Mouse (Mus musculus) liver, embryonic 13.5 days (tissue): Measurements from ENCODE around the gene Tecr. TPM values are rescaled to one million over a fixed set of nuclear protein-coding genes. Genes with fewer than 3 reads are reported as not detected.

Experiments used
- ATAC-seq: fragments of 200-750 bp; cut with Nextera tagmentation; 2 replicates; pipeline ENCODE4 v1.8.0; 2017; ENCODE audit warnings: low read depth, mild to moderate bottlenecking, moderate number of reproducible peaks, moderate library complexity
- DNase-seq: peaks from one replicate; pipeline ENCODE4 v3.0.0; 2022
- H3K27ac ChIP-seq: fragments of 300-500 bp; sonication (generic); 2 replicates; pipeline ENCODE4 v1.5.1; 2015; ENCODE audit warnings: moderate library complexity, mild to moderate bottlenecking, inconsistent platforms
- H3K27me3 ChIP-seq: fragments of 300-500 bp; sonication (generic); 2 replicates; pipeline ENCODE4 v1.6.1; 2015; ENCODE audit warnings: mild to moderate bottlenecking, inconsistent platforms
- H3K36me3 ChIP-seq: fragments of 300-500 bp; sonication (generic); 2 replicates; pipeline ENCODE4 v1.6.1; 2015; ENCODE audit warnings: mild to moderate bottlenecking, inconsistent platforms
- H3K4me1 ChIP-seq: fragments of 300-500 bp; sonication (generic); replicated peaks from 2 replicates; pipeline ENCODE4 v1.6.1; 2015; ENCODE audit warnings: inconsistent platforms
- H3K4me2 ChIP-seq: fragments of 300-500 bp; sonication (generic); 2 replicates; pipeline ENCODE4 v1.6.1; 2015; ENCODE audit warnings: inconsistent platforms, mild to moderate bottlenecking, moderate library complexity
- H3K4me3 ChIP-seq: fragments of 300-500 bp; sonication (generic); replicated peaks from 2 replicates; pipeline ENCODE4 v1.5.1; 2015; ENCODE audit warnings: mild to moderate bottlenecking, inconsistent platforms
- H3K9ac ChIP-seq: fragments of 300-500 bp; sonication (generic); 2 replicates; pipeline ENCODE4 v1.6.1; 2015; ENCODE audit warnings: mild to moderate bottlenecking, inconsistent platforms
- H3K9me3 ChIP-seq: fragments of 300-500 bp; sonication (generic); replicated peaks from 2 replicates; pipeline ENCODE4 v1.6.1; 2016; ENCODE audit warnings: inconsistent platforms
- WGBS: fragments of 180-500 bp; shearing (Covaris S2); methylation state at CpG from one replicate; pipeline ENCODE4 v1.1.7; 2015; ENCODE audit not compliant: insufficient replicate concordance; 5-methylcytosine and 5-hydroxymethylcytosine counted together
- polyA plus RNA-seq: library from polyadenylated mRNA; unstranded; fragments of >200 nt; fragmentation: Nextera tagmentation; extraction: Ambion mirVana; gene quantifications from 2 replicates; pipeline ENCODE4 v1.2.1, GENCODE M21; 2015

Tecr gene
- polyA plus RNA-seq, 1 experiment from 2014 or later: 334 TPM

- Histone ChIP-seq H3K9me3 (no peaks in the 10 kb centered on the region), H3K4me1 (peaks cover 55% of the 10 kb centered on the region), H3K27me3 (no peaks in the 10 kb centered on the region), H3K36me3 (peaks cover 20% of the 10 kb centered on the region), H3K4me3 (no peak overlapping the region), H3K27ac (no peak overlapping the region), H3K4me2 (no peak overlapping the region), H3K9ac (no peak overlapping the region)
- ATAC-seq: no peak
- 84% methylated on average over 8 of the region's 8 CpGs for whole genome bisulfite sequencing
- no peak for DNase-seq
These were observed 28.1 kb downstream of the Tecr start for GRCm38 (mm10) chr8:83579676-83580075.

- Histone ChIP-seq H3K9ac (no peak overlapping the region), H3K4me3 (no peak overlapping the region), H3K27ac (no peak overlapping the region), H3K9me3 (no peaks in the 10 kb centered on the region), H3K4me1 (peaks cover 67% of the 10 kb centered on the region), H3K27me3 (no peaks in the 10 kb centered on the region), H3K4me2 (no peak overlapping the region), H3K36me3 (peaks cover 22% of the 10 kb centered on the region)
- no peak for ATAC-seq
- 80% methylated on average over 17 of the region's 17 CpGs for WGBS
- DNase-seq: no peak
These were observed 29.4 kb downstream of the Tecr start for GRCm38 (mm10) chr8:83578131-83579055.

- Histone ChIP-seq H3K4me3 (no peak overlapping the region), H3K9ac (no peak overlapping the region), H3K27ac (peak overlapping the region; percentile 29), H3K4me2 (no peak overlapping the region), H3K36me3 (peaks cover 31% of the 10 kb centered on the region), H3K9me3 (no peaks in the 10 kb centered on the region), H3K4me1 (peaks cover 74% of the 10 kb centered on the region), H3K27me3 (no peaks in the 10 kb centered on the region)
- ATAC-seq (no peak), DNase-seq (no peak)
- WGBS: 73% methylated on average over 9 of the region's 9 CpGs
These were observed 30.4 kb downstream of the Tecr start for GRCm38 (mm10) chr8:83577384-83577791.

GRCm38 (mm10) chr8:83576921-83577320 lies 30.9 kb downstream of the Tecr start:
- H3K27me3 ChIP-seq: no peaks in the 10 kb centered on the region
- peaks cover 36% of the 10 kb centered on the region for H3K36me3 ChIP-seq
- ATAC-seq (no peak), DNase-seq (no peak)
- H3K9me3 ChIP-seq: no peaks in the 10 kb centered on the region
- H3K4me3 ChIP-seq: no peak overlapping the region
- H3K9ac ChIP-seq: no peak overlapping the region
- peaks cover 69% of the 10 kb centered on the region for H3K4me1 ChIP-seq
- H3K27ac ChIP-seq: peak overlapping the region; percentile 29
- no peak overlapping the region for H3K4me2 ChIP-seq
- WGBS: 72% methylated on average over 4 of the region's 4 CpGs

GRCm38 (mm10) chr8:83576516-83576895 lies 31.3 kb downstream of the Tecr start:
- Histone ChIP-seq H3K9ac (no peak overlapping the region), H3K27ac (peak overlapping the region; percentile 29; the same call in 1 of the 2 replicates), H3K36me3 (peaks cover 40% of the 10 kb centered on the region), H3K9me3 (no peaks in the 10 kb centered on the region), H3K4me1 (peaks cover 67% of the 10 kb centered on the region), H3K4me2 (no peak overlapping the region), H3K27me3 (no peaks in the 10 kb centered on the region), H3K4me3 (no peak overlapping the region)
- ATAC-seq (no peak), DNase-seq (no peak)
- 45% methylated on average over 3 of the region's 4 CpGs for WGBS

GRCm38 (mm10) chr8:83575561-83576515 lies 31.9 kb downstream of the Tecr start:
- H3K9me3 ChIP-seq: no peaks in the 10 kb centered on the region
- WGBS: 77% methylated on average over 17 of the region's 17 CpGs
- H3K27me3 ChIP-seq: no peaks in the 10 kb centered on the region
- H3K36me3 ChIP-seq: peaks cover 46% of the 10 kb centered on the region
- no peak for DNase-seq
- H3K9ac ChIP-seq: no peak overlapping the region
- H3K4me2 ChIP-seq: no peak overlapping the region
- ATAC-seq: no peak
- no peak overlapping the region for H3K27ac ChIP-seq
- peaks cover 67% of the 10 kb centered on the region for H3K4me1 ChIP-seq
- no peak overlapping the region for H3K4me3 ChIP-seq

- ATAC-seq (no peak), DNase-seq (no peak)
- Histone ChIP-seq H3K27me3 (no peaks in the 10 kb centered on the region), H3K4me2 (no peak overlapping the region), H3K27ac (no peak overlapping the region; the same call in 1 of the 2 replicates), H3K4me1 (peaks cover 64% of the 10 kb centered on the region), H3K9me3 (no peaks in the 10 kb centered on the region), H3K4me3 (no peak overlapping the region), H3K9ac (no peak overlapping the region), H3K36me3 (peaks cover 57% of the 10 kb centered on the region)
- WGBS: 83% methylated on average over 15 of the region's 15 CpGs
These were observed 33.0 kb downstream of the Tecr start for GRCm38 (mm10) chr8:83574631-83575315.

GRCm38 (mm10) chr8:83573140-83573875 lies 34.5 kb downstream of the Tecr start:
- no peak overlapping the region for H3K4me3 ChIP-seq
- peaks cover 60% of the 10 kb centered on the region for H3K4me1 ChIP-seq
- H3K27ac ChIP-seq: peak overlapping the region; percentile 29; the same call in 1 of the 2 replicates
- 58% methylated on average over 18 of the region's 18 CpGs for WGBS
- H3K27me3 ChIP-seq: no peaks in the 10 kb centered on the region
- H3K4me2 ChIP-seq: no peak overlapping the region
- no peaks in the 10 kb centered on the region for H3K9me3 ChIP-seq
- DNase-seq (no peak), ATAC-seq (peak; percentile 11; the same call in 1 of the 2 replicates)
- no peak overlapping the region for H3K9ac ChIP-seq
- peaks cover 63% of the 10 kb centered on the region for H3K36me3 ChIP-seq

GRCm38 (mm10) chr8:83572246-83572812 lies 35.4 kb downstream of the Tecr start:
- no peak overlapping the region; the same call in 1 of the 2 replicates for H3K27ac ChIP-seq
- no peak overlapping the region for H3K4me2 ChIP-seq
- no peak overlapping the region for H3K9ac ChIP-seq
- H3K36me3 ChIP-seq: peaks cover 65% of the 10 kb centered on the region
- no peaks in the 10 kb centered on the region for H3K27me3 ChIP-seq
- H3K4me1 ChIP-seq: peaks cover 62% of the 10 kb centered on the region
- ATAC-seq: no peak
- 66% methylated on average over 5 of the region's 5 CpGs for WGBS
- H3K4me3 ChIP-seq: no peak overlapping the region
- H3K9me3 ChIP-seq: no peaks in the 10 kb centered on the region
- no peak for DNase-seq

GRCm38 (mm10) chr8:83571791-83572190 lies 36.0 kb downstream of the Tecr start:
- WGBS: 89% methylated on average over 10 of the region's 10 CpGs
- Histone ChIP-seq H3K9ac (no peak overlapping the region), H3K9me3 (no peaks in the 10 kb centered on the region), H3K27ac (no peak overlapping the region), H3K4me2 (no peak overlapping the region), H3K4me3 (no peak overlapping the region), H3K4me1 (peaks cover 60% of the 10 kb centered on the region), H3K36me3 (peaks cover 65% of the 10 kb centered on the region), H3K27me3 (no peaks in the 10 kb centered on the region)
- ATAC-seq (no peak), DNase-seq (no peak)
